Mouse (Mus musculus): Measurements from ENCODE around the gene Mydgf. TPM values are rescaled to one million over a fixed set of nuclear protein-coding genes. Genes with fewer than 3 reads are reported as not detected.

Mydgf gene
- total and polyA plus RNA-seq, 3 experiments = 61.1 to 101 (median 85.5) TPM

DNA sequence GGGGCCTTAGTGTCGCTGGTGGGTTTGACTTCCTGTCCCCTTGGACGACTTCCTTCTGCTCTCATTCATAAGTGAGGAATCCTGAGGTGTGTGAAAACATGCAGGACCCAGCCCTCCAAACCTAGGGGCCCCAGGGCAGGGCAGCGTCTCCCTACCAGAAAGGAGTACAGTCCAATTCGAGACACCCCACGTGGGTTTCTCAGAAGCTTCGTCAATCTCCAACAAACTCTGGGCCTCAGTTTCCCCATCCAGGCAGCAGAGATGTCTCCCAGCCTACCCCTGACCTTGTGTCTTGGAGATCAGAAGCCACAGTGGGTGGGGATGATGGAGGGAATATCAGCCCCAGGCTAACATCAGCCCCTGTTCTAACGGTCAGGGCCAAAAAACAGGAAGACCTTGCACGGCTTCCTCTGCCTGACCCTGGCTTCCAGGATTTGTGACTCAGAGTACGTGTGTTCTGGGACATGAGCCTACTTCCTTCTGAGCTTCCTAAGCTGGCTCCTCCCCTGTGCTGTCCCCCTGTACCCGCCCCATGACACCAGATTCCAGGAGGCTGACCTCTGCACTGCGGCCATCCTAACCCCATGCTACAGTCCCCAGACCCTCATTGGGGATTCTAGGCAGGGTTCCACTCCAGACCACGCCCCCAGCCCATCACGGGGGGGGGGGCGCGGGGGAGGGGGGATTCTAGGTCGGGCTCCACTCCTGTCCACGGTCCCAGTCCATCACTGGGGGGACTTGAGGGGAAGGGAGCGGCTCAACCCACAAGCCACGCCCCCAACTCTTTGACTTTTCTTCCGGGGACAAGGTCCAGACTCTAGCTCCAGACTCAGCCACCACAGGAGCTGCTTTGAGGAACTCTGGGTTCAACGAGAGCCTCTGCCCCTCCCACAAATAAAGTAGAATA is 50.0 kb downstream of the Mydgf start:
- in situ Hi-C loops (cut with MboI; ENCODE audit: low pct_ligation_motif_present, low pct_unique_long_range_greater_than_20kb, low sequenced_read_pairs) = loop anchor here (5.0 kb wide), 1 partner anchor 129 kb away; no protein-coding TSS in a partner anchor

DNA sequence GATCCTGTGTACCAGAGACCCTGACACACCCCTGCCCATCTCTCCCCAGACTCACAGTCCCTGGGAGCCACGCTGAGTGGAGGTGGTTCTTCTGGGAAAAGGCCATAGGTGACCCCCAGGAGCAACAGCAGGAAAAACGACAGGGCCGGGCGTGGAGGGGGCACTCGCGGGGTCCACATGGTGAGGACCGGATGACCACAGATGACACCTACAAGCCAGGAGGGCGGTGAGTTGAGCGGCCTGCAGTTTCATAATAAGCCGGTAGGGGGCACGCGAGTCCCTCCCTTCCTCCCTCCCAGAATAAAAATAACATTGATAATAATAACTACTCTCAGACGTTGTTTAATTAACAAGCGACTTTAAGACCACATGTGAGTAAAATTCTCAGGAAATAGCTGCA is 51.1 kb downstream of the Mydgf start:
- Histone ChIP-seq H3K4me1 (ENCODE audit: control insufficient read depth in 1 of 2, insufficient read depth in 2 of 2) (peaks cover 3 to 43% of the 10 kb centered on the region in 2 experiments; a peak in 3 of 4 replicates), H3K27me3 (replicated peaks) (peaks cover 29% of the 10 kb centered on the region)

More for the DNA sequence above, 50.0 kb downstream of the Mydgf start:
- Histone ChIP-seq H3K9me3 (replicated peaks; ENCODE audit: low read length) (peaks cover 3% of the 10 kb centered on the region), H3K79me2 (replicated peaks; ENCODE audit: control insufficient read depth, extremely low read depth, insufficient read depth, poor library complexity, severe bottlenecking) (no peaks in the 10 kb centered on the region), H3K9ac (ENCODE audit: insufficient read depth, low read depth) (peak overlapping the region; percentile 24), H3K4me1 (ENCODE audit: control insufficient read depth in 1 of 2, insufficient read depth in 2 of 2) (peaks cover 6 to 46% of the 10 kb centered on the region in 2 experiments; a peak in 3 of 4 replicates), H3K4me2 (ENCODE audit: insufficient read depth, low read depth, poor library complexity, severe bottlenecking) (peak overlapping the region; percentile 35), H3K27ac (ENCODE audit: insufficient read depth, low read depth) (peak overlapping the region; percentile 3; the same call in 1 of the 2 replicates), H3K27me3 (replicated peaks) (peaks cover 39% of the 10 kb centered on the region), H3K36me3 (replicated peaks in 1 of 2; ENCODE audit: control insufficient read depth in 1 of 2, insufficient read depth in 1 of 2, low read length in 1 of 2) (peaks cover 0 to 19% of the 10 kb centered on the region in 2 experiments), H3K4me3 (replicated peaks in 1 of 3; ENCODE audit: low read depth in 2 of 3, low read length in 2 of 3, poor library complexity in 1 of 3) (peak overlapping the region; percentile 5 to 47 (median 45))
- dilution Hi-C loops (cut with MboI; ENCODE audit: extremely low pct_ligation_motif_present, extremely low pct_unique_long_range_greater_than_20kb, low sequenced_read_pairs) = no loop called here
- no peak for TF ChIP-seq POLR2AphosphoS2 (IDR thresholded peaks at IDR 0.05; ENCODE audit: low read depth, low read length)
- TF ChIP-seq USF1 (IDR thresholded peaks at IDR 0.05; ENCODE audit: low read depth, low read length) = no peak
- TF ChIP-seq CHD2 (IDR thresholded peaks at IDR 0.05; ENCODE audit: low read length) = 0 out of 2 replicates have a peak, but pooled peaks have one; percentile 12
- no peak for TF ChIP-seq PAX5 (IDR thresholded peaks at IDR 0.05; ENCODE audit: low read length)
- no peak for TF ChIP-seq MAX (IDR thresholded peaks at IDR 0.05; ENCODE audit: low read length)
- TF ChIP-seq MXI1 (IDR thresholded peaks at IDR 0.05; ENCODE audit: low read depth, low read length) = peak; percentile 64; the same call in 1 of the 2 replicates
- TF ChIP-seq ELF1 (IDR thresholded peaks at IDR 0.05; ENCODE audit: low read depth, low read length) = peak; percentile 49
- no peak for TF ChIP-seq CHD1 (IDR thresholded peaks at IDR 0.05; ENCODE audit: low read depth, low read length)
- TF ChIP-seq NELFE (IDR thresholded peaks at IDR 0.05; ENCODE audit: low read depth, low read length) = peak; percentile 52; the same call in 1 of the 2 replicates
- no peak for TF ChIP-seq MAFK (IDR thresholded peaks at IDR 0.05; ENCODE audit: insufficient replicate concordance, low read length)
- TF ChIP-seq MEF2A (IDR thresholded peaks at IDR 0.05; ENCODE audit: borderline replicate concordance, low read depth, low read length) = no peak
- TF ChIP-seq MAZ (IDR thresholded peaks at IDR 0.05; ENCODE audit: low read depth, low read length) = 0 out of 2 replicates have a peak, but pooled peaks have one; percentile 21
- no peak for TF ChIP-seq E2F4 (IDR thresholded peaks at IDR 0.05; ENCODE audit: insufficient replicate concordance, low read depth, low read length)
- TF ChIP-seq TBP (conservative IDR thresholded peaks at IDR 0.05; ENCODE audit: low read depth, low read length) = 0 out of 2 replicates have a peak, but pooled peaks have one; percentile 21
- TF ChIP-seq JUN (IDR thresholded peaks at IDR 0.05; ENCODE audit: insufficient read depth, low read depth, low read length) = no peak
- no peak for TF ChIP-seq GABPA (IDR thresholded peaks at IDR 0.05; ENCODE audit: insufficient replicate concordance, low read depth, low read length)
- TF ChIP-seq UBTF (IDR thresholded peaks at IDR 0.05; ENCODE audit: low read depth, low read length) = no peak
- DNase-seq (ENCODE audit: extremely low read depth) = peak; percentile 51

More for the DNA sequence above, 51.1 kb downstream of the Mydgf start:
- dilution Hi-C loops (cut with MboI; ENCODE audit: extremely low pct_ligation_motif_present, extremely low pct_unique_long_range_greater_than_20kb, low sequenced_read_pairs) = no loop called here
- TF ChIP-seq SMC3 (IDR thresholded peaks at IDR 0.05; ENCODE audit: low read depth, low read length) = peak; percentile 66
- no peak for TF ChIP-seq BHLHE40 (IDR thresholded peaks at IDR 0.05; ENCODE audit: low read depth, low read length)
- no peak for TF ChIP-seq ETS1 (conservative IDR thresholded peaks at IDR 0.05; ENCODE audit: low read depth, low read length)
- no peak for TF ChIP-seq POLR2A (IDR thresholded peaks at IDR 0.05; ENCODE audit: low read depth, low read length)
- peak; percentile 78 to 86 for TF ChIP-seq CTCF (conservative IDR thresholded peaks at IDR 0.05 in 1 of 2, IDR thresholded peaks at IDR 0.05 in 1 of 2; ENCODE audit: low read depth in 2 of 2, low read length in 2 of 2)
- no peak for TF ChIP-seq ZC3H11A (IDR thresholded peaks at IDR 0.05; ENCODE audit: low read depth, low read length)
- no peak for TF ChIP-seq ZNF384 (IDR thresholded peaks at IDR 0.05; ENCODE audit: low read depth, low read length)
- no peak for TF ChIP-seq HCFC1 (IDR thresholded peaks at IDR 0.05; ENCODE audit: low read depth, low read length)
- no peak for TF ChIP-seq SIN3A (IDR thresholded peaks at IDR 0.05; ENCODE audit: low read length)
- peak; percentile 35; the same call in 1 of the 2 replicates for TF ChIP-seq MAX (IDR thresholded peaks at IDR 0.05; ENCODE audit: low read length)
- TF ChIP-seq POLR2AphosphoS2 (IDR thresholded peaks at IDR 0.05; ENCODE audit: low read depth, low read length) = no peak
- peak; percentile 80 for TF ChIP-seq RAD21 (IDR thresholded peaks at IDR 0.05; ENCODE audit: low read depth, low read length)
- no peak for TF ChIP-seq KAT2A (IDR thresholded peaks at IDR 0.05; ENCODE audit: insufficient replicate concordance, low read length)
- no peak for TF ChIP-seq PAX5 (IDR thresholded peaks at IDR 0.05; ENCODE audit: low read length)
- no peak for TF ChIP-seq EP300 (IDR thresholded peaks at IDR 0.05; ENCODE audit: low read length)
- Histone ChIP-seq H3K4me3 (replicated peaks in 1 of 3; ENCODE audit: low read depth in 2 of 3, low read length in 2 of 3, poor library complexity in 1 of 3) (peak overlapping the region in 1 of 3 experiments; percentile 40), H3K9ac (ENCODE audit: insufficient read depth, low read depth) (no peak overlapping the region), H3K79me2 (replicated peaks; ENCODE audit: control insufficient read depth, extremely low read depth, insufficient read depth, poor library complexity, severe bottlenecking) (no peaks in the 10 kb centered on the region), H3K27ac (ENCODE audit: insufficient read depth, low read depth) (no peak overlapping the region), H3K4me2 (ENCODE audit: insufficient read depth, low read depth, poor library complexity, severe bottlenecking) (peak overlapping the region; percentile 69; the same call in 1 of the 2 replicates), H3K9me3 (replicated peaks; ENCODE audit: low read length) (peaks cover 3% of the 10 kb centered on the region), H3K36me3 (replicated peaks in 1 of 2; ENCODE audit: control insufficient read depth in 1 of 2, insufficient read depth in 1 of 2, low read length in 1 of 2) (peaks cover 0 to 22% of the 10 kb centered on the region in 2 experiments)
- in situ Hi-C loops (cut with MboI; ENCODE audit: low pct_ligation_motif_present, low pct_unique_long_range_greater_than_20kb, low sequenced_read_pairs) = loop anchor here (5.0 kb wide), 1 partner anchor 130 kb away; no protein-coding TSS in a partner anchor
- peak; percentile 63 for DNase-seq (ENCODE audit: extremely low read depth)

Measured in CH12.LX (cell line).